Mouse (Mus musculus): ENCODE measurements around the gene Cryba4.
A peak's percentile ranks its signal among the peaks of the same experiment; 100 is the strongest.

Cryba4 gene

DNA sequence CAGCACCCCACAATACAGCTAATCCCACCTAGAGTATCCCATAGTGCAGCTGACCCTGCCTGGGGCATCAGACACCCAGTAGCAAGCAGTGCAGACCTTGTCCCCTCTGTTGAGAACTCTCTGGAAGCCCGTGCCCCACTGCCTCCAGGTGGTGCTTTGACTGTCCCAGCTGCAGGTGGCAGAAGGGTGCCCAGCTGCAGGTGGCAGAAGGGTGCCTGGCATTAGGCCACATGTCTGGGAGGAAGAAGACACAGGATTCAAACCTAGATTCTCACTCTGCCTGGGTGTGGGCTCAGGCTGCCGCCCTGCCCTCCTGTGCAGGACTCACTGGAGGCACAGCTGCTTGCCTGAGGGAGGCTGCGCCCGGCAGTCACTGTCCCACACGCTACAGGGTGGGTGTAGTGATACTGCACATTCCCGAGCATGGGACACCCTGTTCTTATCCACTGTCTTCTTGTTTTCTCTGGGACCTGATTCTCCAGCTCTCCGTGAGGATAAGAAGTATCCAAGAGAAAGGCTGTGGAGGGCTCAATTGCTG, 33.3 kb upstream of the Cryba4 start:
- peak; percentile 20 for DNase-seq

DNA sequence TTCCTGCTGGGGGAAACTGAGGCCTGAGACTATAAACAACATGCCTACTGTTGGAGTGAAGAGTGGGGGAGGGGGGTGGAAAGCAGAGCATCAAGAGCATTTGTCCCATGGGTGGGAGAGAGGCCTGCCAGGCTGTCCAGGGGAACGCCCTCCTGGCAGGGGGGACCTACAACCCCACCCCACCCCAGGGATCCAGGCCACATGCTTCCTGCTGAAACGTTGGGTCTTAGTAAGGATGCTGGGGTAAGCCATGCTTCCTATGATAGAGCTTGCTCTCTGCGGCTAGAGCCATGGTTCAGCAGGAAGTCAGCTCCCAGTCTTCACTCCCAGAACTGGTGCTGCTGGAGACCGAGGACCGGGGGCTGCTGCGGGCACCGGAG, 31.9 kb upstream of the Cryba4 start:
- peak; percentile 13 for DNase-seq

DNA sequence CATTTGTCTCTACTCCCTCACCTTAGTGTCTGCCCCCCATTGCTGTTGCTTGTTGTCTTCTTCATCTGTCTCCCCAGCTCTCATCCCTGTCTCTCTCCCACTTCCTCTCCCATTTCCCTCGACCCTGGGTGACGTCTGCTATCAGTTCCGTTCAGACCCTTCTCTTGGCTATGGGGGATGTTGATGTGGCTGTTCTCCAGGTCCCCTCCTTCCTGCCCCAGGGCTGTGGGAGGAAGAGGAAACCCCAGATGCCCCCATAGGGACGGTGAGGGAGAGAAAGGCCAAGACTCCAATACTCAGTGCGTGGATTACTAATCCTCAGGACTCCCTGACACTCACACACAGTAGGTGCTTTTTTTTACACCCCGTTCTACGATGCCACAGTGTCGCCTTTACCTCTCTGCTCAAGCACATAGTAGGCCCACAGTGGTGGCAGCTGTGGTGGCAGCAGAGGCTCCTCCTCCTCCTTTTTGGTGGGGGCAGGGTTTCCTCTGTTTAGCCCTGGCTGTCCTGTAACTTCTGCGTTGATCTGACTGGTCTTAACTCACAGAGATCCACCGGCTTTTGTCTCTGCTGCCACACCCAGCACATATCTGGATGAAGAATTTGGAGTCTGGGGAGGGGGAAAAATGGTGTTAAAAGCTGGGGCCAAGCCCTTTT, 31.4 kb upstream of the Cryba4 start:
- DNase-seq: peak; percentile 68

DNA sequence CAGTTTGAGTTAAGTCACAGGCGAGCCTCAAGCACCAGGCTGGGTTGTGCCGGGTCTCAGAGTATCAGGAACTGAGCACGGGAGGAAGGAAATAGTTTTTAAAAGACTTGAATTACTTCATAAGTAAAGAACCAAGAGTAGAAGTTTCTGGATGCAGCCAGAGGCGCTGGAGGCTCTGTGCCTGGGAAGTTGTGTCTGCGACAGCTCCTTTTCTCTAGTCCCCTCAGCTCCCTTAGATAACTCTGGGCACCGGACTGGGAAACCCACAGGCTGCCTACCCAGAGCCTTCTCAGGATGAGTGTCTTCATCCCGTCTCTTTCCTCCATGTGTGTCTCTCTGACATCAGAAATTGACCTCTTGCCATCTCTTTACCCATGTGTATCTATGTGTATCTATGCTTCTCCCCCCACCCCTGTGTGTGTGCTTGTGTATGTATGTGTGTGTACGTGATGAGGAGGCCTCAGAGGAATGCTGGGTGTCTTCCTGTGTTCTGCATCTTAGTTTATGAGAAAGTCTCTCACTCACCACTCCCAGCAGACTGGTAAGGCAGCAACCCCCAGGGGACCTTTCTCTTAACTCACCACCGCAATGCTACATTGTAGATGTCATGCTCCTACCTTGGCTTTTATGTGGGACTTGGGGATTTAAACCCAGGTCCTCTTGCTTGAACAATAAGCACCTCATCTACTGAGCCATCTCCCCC, 30.6 kb upstream of the Cryba4 start:
- DNase-seq: peak; percentile 35

DNA sequence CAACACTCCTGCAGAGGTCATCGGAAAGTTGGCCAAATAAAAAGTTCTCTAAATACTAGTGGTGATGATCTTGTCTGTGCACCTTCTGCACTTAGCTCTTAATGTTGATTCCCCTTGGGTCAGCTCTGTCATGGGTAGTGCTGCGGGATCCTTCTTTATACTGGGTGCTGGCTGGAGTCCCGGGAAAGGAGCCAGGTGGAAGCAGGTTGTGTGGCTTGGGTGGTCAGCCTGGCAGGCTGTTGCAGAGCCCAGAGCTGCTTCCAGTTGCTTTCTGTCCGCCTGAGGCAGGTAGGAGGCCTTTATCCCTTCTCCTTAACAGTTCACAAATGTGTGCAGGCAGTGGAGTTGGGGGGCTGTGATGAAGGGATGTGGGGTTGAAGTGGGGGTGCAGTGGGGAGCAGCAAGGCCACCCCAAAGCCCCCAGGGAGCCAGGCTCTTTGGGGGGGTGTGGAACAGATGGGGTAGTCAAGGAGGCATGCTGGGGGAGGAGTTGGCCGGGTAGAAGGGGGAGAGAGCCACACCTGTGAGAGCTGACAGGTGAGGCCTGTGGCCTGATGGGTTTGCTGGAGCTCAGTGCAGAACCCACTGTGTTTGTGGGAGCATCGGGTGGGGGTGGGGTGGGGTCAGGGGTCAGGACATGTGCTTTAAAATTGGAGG, 29.9 kb upstream of the Cryba4 start:
- DNase-seq: peak; percentile 55

DNA sequence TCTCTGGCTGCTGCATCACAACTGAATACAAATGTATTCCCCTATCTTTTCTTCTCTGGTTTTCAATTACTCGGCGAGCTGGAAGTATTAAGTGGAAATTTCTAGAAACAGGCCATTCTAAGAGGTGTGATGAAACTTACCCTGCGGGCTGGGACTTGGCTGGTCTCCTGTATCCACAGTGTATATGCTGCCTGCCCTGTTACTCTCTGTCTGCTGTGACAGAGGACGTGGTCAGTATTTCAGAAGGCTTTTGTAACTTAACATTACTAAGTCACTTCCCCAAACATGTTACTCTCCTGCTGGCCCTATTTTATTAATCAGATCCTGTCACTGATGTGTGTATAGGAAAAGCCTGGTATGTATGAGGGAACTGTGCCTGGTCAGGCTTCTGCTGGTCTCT, 29.4 kb upstream of the Cryba4 start:
- DNase-seq: peak; percentile 8

DNA sequence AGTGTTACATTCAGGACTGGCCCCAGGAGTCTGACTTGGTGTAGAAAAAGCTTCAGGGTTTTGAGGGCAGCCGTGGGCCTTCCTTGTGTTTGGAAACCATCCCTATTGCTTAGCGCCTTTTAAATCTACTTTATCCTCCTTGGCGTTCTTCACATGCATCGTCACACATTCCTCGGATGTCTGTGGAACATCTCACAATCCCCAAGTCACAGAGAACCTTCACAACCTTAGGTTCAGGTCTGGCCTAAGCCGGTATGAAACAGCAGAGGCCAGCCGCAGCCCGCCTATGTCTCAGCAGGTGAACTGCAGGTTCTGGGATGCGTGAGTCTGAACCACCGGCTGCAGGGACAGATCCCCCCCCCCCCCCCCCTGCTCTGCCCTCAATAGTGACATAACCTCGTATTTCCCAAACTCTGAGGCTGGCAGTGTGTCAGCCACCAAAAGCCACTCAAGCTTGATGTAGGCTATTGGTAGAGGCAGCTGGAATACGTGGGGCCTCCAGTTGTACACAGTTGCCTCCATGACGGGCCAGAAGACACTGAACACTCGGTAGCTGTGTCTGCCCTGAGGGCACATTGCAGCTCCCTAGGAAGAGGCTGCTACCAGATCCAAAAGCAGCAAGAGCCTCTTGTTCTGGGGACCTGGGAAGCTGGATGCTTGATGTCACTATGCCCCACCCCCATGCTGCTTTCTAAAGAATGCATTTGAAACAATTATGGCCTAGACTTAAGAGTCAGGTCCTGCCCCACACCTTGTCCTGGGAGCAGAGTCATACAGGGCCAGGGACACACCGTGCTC, 28.7 kb upstream of the Cryba4 start:
- DNase-seq: peak; percentile 16

DNA sequence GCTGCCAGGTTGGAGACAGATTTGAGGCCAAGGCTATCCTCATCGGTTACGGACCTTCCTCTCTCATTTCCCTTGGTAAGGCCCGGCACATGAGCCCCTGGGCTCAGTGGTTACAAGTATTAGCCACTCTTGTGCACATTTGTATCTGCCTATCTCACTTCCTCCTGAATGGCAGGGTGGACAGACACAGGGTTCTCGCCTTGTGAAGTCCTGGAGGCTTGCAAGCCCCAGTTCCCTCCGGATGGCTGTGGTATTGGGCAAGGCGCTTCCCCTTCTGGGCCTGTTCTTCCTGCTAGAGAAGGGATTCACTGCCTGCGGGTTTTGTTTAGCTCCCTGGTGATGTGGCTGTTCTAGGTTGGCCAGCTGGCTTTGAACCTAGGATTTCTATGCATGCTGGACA, 27.8 kb upstream of the Cryba4 start:
- peak; percentile 27 for DNase-seq

DNA sequence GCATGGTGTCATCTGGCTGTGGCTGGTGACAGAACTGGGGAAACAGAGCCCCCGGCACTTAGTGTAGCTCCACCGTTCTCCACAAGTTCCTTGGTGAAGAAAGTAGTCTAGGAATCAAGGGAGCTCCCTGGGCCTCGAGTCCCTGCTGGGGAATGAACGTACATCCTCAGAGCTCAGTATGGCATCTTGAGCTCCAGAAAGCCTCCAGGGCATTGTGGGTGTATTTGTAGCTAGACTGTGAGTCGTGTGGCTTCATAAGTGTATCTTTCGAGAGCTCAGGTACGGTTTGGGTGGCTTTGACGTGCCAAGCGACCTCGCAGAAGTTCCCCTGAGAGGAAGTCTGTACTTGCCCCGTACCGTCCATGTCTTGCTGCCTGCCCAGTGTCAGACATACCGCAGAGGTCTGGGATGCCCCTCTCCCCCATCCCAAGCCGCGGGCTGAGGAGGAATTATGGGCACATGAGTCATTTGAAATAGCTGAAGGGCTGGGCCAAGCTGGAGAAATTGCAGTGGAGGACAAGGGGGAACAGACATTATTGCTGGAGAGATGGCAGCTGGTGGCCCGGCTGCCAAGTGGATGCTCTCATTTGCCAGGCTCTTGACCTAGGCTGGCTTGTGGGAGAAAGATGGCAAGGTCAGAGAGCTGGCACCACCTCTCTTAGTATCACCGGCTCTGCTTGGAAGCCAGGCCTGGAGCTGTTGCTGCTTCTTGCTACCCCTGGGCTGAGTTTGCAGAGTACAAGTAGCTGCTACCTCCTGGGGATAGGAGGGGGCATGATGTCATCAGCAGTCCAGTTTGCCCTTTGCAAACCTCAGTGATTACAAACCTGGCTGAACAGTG, 27.1 kb upstream of the Cryba4 start:
- peak; percentile 19 for DNase-seq

DNA sequence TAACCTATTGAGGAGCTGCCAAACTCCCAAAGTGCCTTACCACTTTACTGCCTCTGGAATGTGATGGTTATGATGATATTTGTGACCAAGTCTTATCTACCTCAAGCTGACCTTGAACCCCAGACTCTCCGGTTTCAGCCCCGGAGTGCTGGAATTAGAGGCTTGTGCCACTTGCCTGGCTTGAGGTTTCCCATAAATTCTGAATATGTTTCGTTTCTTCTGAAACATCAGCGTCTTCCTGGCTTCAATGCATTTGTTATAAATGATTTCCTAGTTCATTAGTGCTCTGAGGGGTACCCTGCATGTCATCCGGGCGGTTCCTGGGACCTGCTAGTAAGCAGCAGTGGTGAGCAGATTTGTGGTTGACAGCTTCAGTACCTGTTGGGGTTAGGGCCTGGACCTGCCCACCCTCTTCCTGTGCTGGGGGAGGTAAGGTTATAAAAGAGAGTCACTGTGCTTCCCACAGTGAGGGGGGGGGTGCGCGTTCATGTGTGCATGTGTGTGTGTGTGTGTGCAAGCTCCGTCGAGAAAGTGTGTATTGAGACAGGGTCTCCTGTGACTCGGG, 25.7 kb upstream of the Cryba4 start:
- DNase-seq: peak; percentile 29

DNA sequence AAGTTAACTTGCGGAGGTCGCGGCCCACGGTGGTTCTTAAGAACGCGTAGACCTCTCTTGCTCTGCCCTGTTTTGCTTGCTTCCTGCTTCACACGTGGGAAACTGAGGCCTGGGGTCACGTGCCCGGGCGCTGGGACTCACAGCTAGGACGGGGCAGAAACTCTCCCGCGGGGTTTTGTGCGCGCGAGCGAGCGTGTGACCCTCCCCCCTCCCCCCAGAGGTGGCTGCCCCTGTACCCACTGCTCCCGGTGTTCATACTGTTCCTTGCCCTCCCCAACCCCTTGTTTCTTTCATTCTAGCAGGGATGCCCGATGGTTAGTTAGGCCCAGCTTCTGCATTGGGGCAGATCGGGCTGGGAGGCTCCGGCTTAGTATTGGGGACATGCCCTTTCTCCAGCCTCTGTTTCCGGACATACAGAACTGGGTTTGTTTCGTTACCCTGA, 24.6 kb upstream of the Cryba4 start:
- DNase-seq: no peak

DNA sequence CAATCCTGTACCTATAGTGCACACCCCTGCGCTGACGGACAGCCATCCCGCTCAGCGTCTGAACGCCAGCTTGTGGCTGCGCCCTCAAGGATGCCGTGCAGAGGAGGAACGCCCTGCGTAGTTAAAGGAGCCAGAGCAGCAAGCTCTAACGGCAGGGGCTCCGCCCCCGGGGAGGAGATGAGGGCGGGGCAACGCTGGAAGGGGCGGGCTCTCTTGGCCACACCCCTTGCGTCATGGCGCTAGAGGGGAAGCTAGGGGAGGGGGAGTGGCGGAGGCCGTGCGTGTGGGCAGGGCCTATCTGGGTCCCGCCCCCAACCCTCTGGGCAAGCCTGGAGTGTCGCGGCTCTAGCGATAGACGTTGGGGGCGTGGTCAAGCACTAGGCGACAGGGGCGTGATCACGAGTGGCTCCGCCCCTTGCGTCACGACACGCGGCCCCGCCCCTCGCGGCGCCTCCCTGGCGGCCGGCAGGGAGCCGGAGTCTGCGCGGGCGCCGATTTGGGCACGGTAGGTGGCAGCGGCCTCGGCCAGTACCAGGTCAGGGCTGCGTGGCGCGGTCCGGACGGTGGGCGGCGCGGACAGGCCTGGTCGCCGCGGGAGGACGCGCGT, 24.1 kb upstream of the Cryba4 start, which contains the start of gene Tpst2:
TSS of gene Tpst2 (plus strand) at position 425 of the 607 bp plus-strand sequence.
- DNase-seq: peak; percentile 100

DNA sequence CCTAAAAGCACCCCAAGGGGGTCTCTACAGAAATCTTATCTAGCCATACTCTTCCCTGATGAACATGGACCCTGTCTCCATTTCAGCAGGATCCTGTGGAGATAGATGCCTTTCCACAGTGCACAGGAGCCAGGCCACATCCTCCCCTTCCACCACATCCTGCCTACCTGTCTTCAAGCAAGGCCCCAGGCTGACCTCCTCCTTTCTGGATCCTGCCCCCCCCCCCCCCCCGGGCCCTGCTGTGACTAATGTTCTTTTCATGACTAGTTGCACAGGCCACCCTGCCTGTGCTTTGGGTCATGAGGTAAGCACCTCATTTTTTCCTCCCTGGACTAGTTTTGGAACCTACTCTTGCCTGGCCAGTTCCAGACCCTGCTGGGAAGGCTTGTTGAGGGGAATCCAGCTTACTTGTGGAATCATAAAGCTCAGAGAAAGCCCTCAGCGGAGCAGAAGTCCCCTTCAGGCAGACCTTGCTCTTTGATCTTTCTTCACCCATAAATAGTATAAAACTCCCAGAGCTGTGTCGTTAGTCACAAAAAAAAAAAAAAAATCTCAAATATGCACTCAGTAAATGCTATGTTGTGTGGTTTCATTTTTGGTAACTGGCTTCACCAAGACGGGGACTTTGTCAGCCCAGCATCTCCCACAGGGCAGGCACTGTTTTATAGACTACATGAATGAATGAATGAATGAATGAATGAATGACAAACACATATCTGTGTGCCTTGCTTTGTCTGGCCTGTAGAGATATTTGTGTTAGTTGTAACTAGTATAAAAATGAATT, 22.9 kb upstream of the Cryba4 start:
- peak; percentile 17 for DNase-seq

DNA sequence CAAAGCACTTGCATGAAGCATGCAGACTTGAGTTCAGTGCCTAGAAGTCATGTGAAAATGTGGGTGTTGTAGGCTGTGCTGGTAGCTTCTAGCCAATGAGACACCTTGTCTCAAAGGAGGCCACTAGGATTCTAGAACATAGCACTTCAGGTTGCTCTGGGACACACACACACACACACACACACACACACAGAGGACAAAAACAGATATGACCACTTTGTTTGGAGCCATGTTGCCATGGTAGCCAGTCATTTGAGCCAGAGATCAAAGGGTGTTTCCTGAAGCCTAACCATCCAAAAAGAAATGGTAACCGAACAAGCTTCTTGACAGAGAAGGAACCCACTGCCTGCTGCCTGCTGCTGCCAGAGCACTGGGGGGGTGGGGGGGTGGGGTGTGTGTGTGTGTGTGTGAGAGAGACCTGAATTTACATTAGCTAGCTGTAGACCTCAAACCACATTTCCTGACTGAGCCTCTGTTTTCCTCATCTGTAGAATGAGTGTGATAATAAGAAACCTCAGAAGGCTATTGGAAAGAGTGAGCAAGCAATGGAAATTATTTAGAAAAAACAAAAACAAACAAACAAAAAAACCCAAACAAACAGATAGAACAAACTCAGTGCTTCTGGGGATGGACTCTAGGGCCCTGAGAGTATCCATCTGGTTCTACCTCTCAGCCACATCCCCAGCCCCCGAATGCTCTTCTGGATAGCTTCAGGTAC, 21.6 kb upstream of the Cryba4 start:
- peak; percentile 15 for DNase-seq

DNA sequence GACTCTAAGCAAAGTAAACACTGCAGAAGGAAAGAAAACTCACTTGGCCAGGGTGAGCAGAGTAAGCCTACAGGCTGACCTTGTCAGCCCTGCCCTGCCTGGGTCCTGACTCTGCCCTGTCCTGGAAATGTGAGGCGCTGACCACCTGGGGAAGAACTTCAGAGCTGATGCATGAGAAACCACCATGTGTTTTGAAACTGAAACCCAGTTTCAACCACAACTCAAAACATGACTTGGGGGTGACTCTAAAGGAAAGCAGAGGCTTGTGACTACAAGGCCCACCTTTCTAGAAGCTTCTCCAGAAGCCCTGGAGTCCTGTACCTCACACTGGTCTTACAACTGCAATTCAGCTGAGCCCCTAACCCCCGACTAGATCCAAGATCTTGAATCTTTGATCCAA, 20.6 kb upstream of the Cryba4 start:
- DNase-seq: no peak

DNA sequence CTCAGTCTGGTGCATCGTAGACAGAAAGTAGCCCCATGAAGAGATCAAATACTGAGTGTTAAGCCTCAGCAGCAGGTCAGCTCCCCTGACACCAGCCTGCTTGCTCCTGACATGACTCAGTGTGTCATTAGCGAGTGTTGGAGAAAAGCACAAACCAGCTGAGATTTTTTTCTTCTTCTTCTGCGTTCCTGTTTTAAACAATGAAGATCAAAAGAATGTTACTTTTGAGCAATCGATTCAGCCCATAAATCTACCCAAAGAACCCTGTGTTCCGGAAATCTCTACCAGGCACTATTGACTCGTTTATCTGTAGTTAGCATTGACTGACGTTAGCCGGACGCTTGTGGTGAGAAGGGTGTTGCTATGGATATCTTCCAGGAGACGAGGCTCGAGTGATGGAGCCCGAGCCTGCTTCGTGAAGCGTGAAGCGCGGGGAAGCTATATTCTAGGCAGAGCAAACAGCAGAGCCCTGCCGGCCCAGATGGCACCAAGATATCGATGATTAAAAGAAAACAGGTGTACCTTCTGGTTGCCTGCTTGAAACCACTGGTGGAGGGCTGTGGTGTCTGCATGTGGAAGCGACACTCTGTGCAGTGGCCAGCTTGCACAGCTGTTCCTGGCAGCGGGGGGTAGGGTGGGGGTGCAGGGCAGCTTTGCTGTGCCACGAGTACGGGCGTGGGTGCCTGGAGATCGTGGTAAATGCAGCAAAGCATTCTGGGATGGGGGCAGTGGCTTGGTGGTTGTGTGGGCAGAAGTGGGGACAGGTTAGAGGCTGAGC, 18.6 kb upstream of the Cryba4 start:
- no peak for DNase-seq

DNA sequence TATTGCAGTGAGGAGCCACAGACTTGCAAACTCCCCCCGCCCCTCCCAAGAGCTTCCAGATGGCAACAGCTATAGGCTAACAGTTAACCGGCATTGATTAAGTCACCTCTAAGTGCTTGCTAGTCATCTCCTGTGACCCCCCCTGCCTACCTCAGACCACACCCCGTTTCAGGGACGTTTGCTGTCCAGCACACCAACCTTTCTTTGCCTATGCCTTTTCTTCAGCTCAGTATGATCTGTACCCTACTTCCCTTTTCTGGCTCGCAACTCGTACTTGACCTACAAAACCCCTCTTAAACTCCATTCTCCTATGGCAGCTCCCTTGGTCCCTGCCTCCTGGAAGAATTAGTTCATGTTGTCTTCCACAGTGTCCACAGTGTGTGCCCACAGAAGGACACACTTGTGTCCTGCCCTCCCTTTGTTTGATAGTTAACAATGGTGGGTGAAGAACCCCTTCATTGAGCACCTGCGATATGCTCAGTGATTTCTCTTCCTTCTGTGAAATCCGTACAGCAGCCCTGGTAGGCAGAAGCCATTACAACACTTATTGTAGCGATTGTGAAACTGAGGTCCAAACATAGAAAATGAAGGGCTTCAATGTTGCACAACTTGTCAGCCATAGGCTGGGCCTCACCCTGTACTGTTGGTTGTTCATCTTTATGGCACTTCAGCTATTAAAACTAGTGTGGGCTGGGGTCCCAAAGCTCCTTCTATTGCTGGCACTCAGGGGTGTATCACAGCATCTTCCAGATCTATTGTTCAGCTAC, 13.9 kb upstream of the Cryba4 start:
- no peak for DNase-seq

DNA sequence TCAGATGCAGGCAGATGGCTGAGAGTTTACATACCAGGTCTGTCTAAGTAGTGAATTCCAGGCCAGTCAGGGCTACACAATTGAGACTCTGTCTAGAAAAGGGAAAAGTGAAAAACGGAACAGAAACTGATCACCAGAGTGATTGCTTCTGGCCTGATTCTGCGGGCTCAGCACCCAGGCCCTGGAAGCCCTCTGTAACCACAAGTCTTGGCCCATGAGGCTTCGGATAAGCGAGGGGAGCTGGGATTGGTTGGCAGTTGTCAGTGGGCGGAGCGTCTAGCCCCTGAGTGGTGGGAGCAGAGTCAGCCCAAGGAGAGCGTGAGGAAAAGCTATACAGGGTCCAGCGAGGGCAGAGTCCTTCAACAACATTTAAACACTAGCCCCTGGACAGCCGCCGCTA, 13.2 kb upstream of the Cryba4 start:
- DNase-seq: peak; percentile 40

Measured in kidney, postnatal 10 days (tissue).